Mouse (Mus musculus): ENCODE results near the gene Kiss1.

The Kiss1 gene

GRCm38 (mm10) chr1:133321267-133321925 is at the start of gene Kiss1:
TSS of gene Kiss1 (plus strand) at chr1:133321875.
- H3K36me3 ChIP-seq (ENCODE audit: control insufficient read depth, insufficient read depth, low read length, poor library complexity, severe bottlenecking) = no peaks in the 10 kb centered on the region
- DNase-seq (ENCODE audit: low read depth, low spot score) = no peak
- no peaks in the 10 kb centered on the region for H3K27me3 ChIP-seq (ENCODE audit: control insufficient read depth, insufficient read depth, low read length, poor library complexity, severe bottlenecking)

- DNase-seq (ENCODE audit: low read depth, low spot score) = no peak
- no peaks in the 10 kb centered on the region for H3K36me3 ChIP-seq (ENCODE audit: control insufficient read depth, insufficient read depth, low read length, poor library complexity, severe bottlenecking)
- H3K27me3 ChIP-seq (ENCODE audit: control insufficient read depth, insufficient read depth, low read length, poor library complexity, severe bottlenecking) = no peaks in the 10 kb centered on the region
These were observed 47.5 kb upstream of the Kiss1 start for GRCm38 (mm10) chr1:133274163-133274562.

- no peak for DNase-seq (ENCODE audit: low read depth, low spot score)
- H3K27me3 ChIP-seq (ENCODE audit: control insufficient read depth, insufficient read depth, low read length, poor library complexity, severe bottlenecking) = no peaks in the 10 kb centered on the region
- H3K36me3 ChIP-seq (ENCODE audit: control insufficient read depth, insufficient read depth, low read length, poor library complexity, severe bottlenecking) = no peaks in the 10 kb centered on the region
These were observed 44.7 kb upstream of the Kiss1 start for GRCm38 (mm10) chr1:133276983-133277382.

- DNase-seq (ENCODE audit: low read depth, low spot score) = no peak
- H3K36me3 ChIP-seq (ENCODE audit: control insufficient read depth, insufficient read depth, low read length, poor library complexity, severe bottlenecking) = no peaks in the 10 kb centered on the region
- no peaks in the 10 kb centered on the region for H3K27me3 ChIP-seq (ENCODE audit: control insufficient read depth, insufficient read depth, low read length, poor library complexity, severe bottlenecking)
These were observed 43.1 kb upstream of the Kiss1 start for GRCm38 (mm10) chr1:133278539-133278938.

GRCm38 (mm10) chr1:133278946-133279631 is 42.6 kb upstream of the Kiss1 start:
- Histone ChIP-seq H3K27me3 (ENCODE audit: control insufficient read depth, insufficient read depth, low read length, poor library complexity, severe bottlenecking) (no peaks in the 10 kb centered on the region), H3K36me3 (ENCODE audit: control insufficient read depth, insufficient read depth, low read length, poor library complexity, severe bottlenecking) (no peaks in the 10 kb centered on the region)
- no peak for DNase-seq (ENCODE audit: low read depth, low spot score)

GRCm38 (mm10) chr1:133279632-133280093 is 42.0 kb upstream of the Kiss1 start:
- Histone ChIP-seq H3K36me3 (ENCODE audit: control insufficient read depth, insufficient read depth, low read length, poor library complexity, severe bottlenecking) (no peaks in the 10 kb centered on the region), H3K27me3 (ENCODE audit: control insufficient read depth, insufficient read depth, low read length, poor library complexity, severe bottlenecking) (no peaks in the 10 kb centered on the region)
- DNase-seq (ENCODE audit: low read depth, low spot score) = no peak

- Histone ChIP-seq H3K27me3 (ENCODE audit: control insufficient read depth, insufficient read depth, low read length, poor library complexity, severe bottlenecking) (no peaks in the 10 kb centered on the region), H3K36me3 (ENCODE audit: control insufficient read depth, insufficient read depth, low read length, poor library complexity, severe bottlenecking) (no peaks in the 10 kb centered on the region)
- DNase-seq (ENCODE audit: low read depth, low spot score) = no peak
These were observed 41.1 kb upstream of the Kiss1 start for GRCm38 (mm10) chr1:133280537-133280936.

- DNase-seq (ENCODE audit: low read depth, low spot score) = no peak
- no peaks in the 10 kb centered on the region for H3K36me3 ChIP-seq (ENCODE audit: control insufficient read depth, insufficient read depth, low read length, poor library complexity, severe bottlenecking)
- H3K27me3 ChIP-seq (ENCODE audit: control insufficient read depth, insufficient read depth, low read length, poor library complexity, severe bottlenecking) = no peaks in the 10 kb centered on the region
These were observed 35.8 kb upstream of the Kiss1 start for GRCm38 (mm10) chr1:133285907-133286306.

- H3K36me3 ChIP-seq (ENCODE audit: control insufficient read depth, insufficient read depth, low read length, poor library complexity, severe bottlenecking) = no peaks in the 10 kb centered on the region
- H3K27me3 ChIP-seq (ENCODE audit: control insufficient read depth, insufficient read depth, low read length, poor library complexity, severe bottlenecking) = no peaks in the 10 kb centered on the region
- no peak for DNase-seq (ENCODE audit: low read depth, low spot score)
These were observed 34.6 kb upstream of the Kiss1 start for GRCm38 (mm10) chr1:133287051-133287450.

GRCm38 (mm10) chr1:133287880-133288279 is 33.8 kb upstream of the Kiss1 start:
- no peak for DNase-seq (ENCODE audit: low read depth, low spot score)
- Histone ChIP-seq H3K36me3 (ENCODE audit: control insufficient read depth, insufficient read depth, low read length, poor library complexity, severe bottlenecking) (no peaks in the 10 kb centered on the region), H3K27me3 (ENCODE audit: control insufficient read depth, insufficient read depth, low read length, poor library complexity, severe bottlenecking) (no peaks in the 10 kb centered on the region)

- H3K27me3 ChIP-seq (ENCODE audit: control insufficient read depth, insufficient read depth, low read length, poor library complexity, severe bottlenecking) = no peaks in the 10 kb centered on the region
- H3K36me3 ChIP-seq (ENCODE audit: control insufficient read depth, insufficient read depth, low read length, poor library complexity, severe bottlenecking) = no peaks in the 10 kb centered on the region
- no peak for DNase-seq (ENCODE audit: low read depth, low spot score)
These were observed 29.8 kb upstream of the Kiss1 start for GRCm38 (mm10) chr1:133291888-133292287.

GRCm38 (mm10) chr1:133292608-133293007 is 29.1 kb upstream of the Kiss1 start:
- DNase-seq (ENCODE audit: low read depth, low spot score) = no peak
- no peaks in the 10 kb centered on the region for H3K36me3 ChIP-seq (ENCODE audit: control insufficient read depth, insufficient read depth, low read length, poor library complexity, severe bottlenecking)

GRCm38 (mm10) chr1:133296376-133296775 is 25.3 kb upstream of the Kiss1 start:
- no peak for DNase-seq (ENCODE audit: low read depth, low spot score)
- Histone ChIP-seq H3K27me3 (ENCODE audit: control insufficient read depth, insufficient read depth, low read length, poor library complexity, severe bottlenecking) (no peaks in the 10 kb centered on the region), H3K36me3 (ENCODE audit: control insufficient read depth, insufficient read depth, low read length, poor library complexity, severe bottlenecking) (no peaks in the 10 kb centered on the region)

More at GRCm38 (mm10) chr1:133292608-133293007, 29.1 kb upstream of the Kiss1 start:
- no peaks in the 10 kb centered on the region for H3K27me3 ChIP-seq (ENCODE audit: control insufficient read depth, insufficient read depth, low read length, poor library complexity, severe bottlenecking)

GRCm38 (mm10) chr1:133298816-133299215 is 22.9 kb upstream of the Kiss1 start:
- H3K27me3 ChIP-seq (ENCODE audit: control insufficient read depth, insufficient read depth, low read length, poor library complexity, severe bottlenecking) = no peaks in the 10 kb centered on the region
- H3K36me3 ChIP-seq (ENCODE audit: control insufficient read depth, insufficient read depth, low read length, poor library complexity, severe bottlenecking) = no peaks in the 10 kb centered on the region
- DNase-seq (ENCODE audit: low read depth, low spot score) = no peak

- Histone ChIP-seq H3K36me3 (ENCODE audit: control insufficient read depth, insufficient read depth, low read length, poor library complexity, severe bottlenecking) (no peaks in the 10 kb centered on the region), H3K27me3 (ENCODE audit: control insufficient read depth, insufficient read depth, low read length, poor library complexity, severe bottlenecking) (no peaks in the 10 kb centered on the region)
- no peak for DNase-seq (ENCODE audit: low read depth, low spot score)
These were observed 19.1 kb upstream of the Kiss1 start for GRCm38 (mm10) chr1:133302540-133302939.

All from splenic B cell, adult 2 months (primary cell).